Mouse (Mus musculus) frontal cortex, adult (tissue): ENCODE data around the gene Fancl.
A peak's percentile ranks its signal among the peaks of the same experiment; 100 is the strongest.

Experiments used
- ATAC-seq: cut with Nextera tagmentation; 2 replicates; pipeline ENCODE4 v1.9.2; 2017; ENCODE audit warnings: mild to moderate bottlenecking, moderate library complexity, mixed read lengths; ENCODE audit not compliant: low TSS enrichment

The Fancl gene

DNA sequence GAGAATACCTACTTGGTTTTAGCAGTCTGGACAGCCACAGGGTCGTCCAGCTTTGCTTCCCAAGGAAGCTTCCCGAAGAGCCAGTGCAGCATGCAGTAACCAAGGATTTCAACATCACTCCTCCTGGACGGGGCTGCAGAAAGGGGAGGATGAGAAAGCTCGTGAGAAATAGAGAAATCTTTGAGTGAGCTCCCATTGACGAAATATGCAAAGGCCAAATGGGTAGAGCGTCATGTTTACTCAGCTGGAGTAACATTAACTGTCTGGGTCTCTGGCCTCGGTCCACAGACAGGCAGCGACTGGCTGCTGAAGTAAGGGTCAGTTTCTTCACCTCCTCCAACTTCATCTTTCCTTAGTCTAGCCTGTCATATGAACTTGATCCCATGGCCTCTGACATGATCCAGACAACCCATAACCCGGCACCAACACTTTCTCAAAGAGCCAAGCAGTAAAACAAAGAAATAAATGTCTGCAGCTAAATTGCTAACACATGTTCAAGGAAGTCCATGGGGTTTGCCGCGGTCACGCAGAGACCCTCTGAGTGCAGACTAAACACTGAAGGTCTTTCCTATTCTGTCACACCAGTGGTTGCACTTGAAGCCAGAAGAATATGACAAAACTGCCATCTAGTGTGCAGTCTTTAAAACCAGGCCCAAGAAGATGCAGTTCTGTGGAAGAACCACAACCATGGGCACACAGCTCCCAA, 104.0 kb downstream of the Fancl start:
- peak; percentile 98 for ATAC-seq

DNA sequence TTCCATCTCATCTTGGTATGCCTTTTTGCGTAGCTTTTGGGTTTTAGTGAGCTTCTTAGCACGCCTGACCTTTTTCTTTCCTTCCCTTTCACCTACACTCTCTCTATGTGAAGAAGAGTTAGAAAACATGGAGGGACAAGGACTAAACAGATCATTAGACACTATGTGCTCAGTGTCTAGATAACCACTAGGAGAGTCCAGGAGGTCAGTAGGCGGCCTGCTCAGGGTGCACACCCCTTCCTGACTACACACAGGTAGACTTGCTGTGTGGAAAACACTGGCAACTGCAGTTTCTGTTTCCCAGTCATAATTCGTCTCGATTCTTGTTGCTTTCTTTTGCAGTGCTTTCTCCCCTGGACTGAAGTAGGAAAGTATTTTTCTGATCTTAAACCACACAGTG, 110.0 kb downstream of the Fancl start:
- no peak for ATAC-seq

- ATAC-seq = peak; percentile 90
These were observed 127.7 kb downstream of the Fancl start for GRCm38 (mm10) chr11:26513683-26514082.

DNA sequence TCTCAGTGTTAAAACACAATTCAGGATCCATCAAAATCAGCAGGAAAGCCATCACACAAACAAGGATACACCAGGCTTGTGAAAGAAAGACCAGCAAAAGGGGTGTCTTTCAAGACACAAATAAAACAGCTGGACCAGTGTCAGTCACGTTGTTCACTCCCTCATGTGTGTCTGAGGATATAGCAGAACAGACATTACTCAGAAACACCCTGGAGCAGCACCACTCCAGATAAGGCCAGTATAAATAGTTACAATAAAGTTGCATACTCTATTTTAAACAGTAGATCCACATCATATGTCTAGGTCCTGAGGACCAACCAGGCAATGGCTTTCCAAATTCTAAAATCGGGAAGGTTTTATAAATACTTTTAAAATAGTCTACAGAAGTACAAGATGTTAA, 130.2 kb downstream of the Fancl start:
- ATAC-seq = no peak

- no peak for ATAC-seq
These were observed 133.1 kb downstream of the Fancl start for GRCm38 (mm10) chr11:26518991-26519390.
